Mouse (Mus musculus) v-Abl transformed pro-B cells (cell line): ENCODE results near the gene Gzme.
"Not testable (repeated sequence)": the region's sequence is repeated elsewhere in the genome, so short reads cannot be mapped to it uniquely, and the experiment has no call there.

Source experiments
- in situ Hi-C, 2 experiments: fragments of 400-800 bp; cut with MboI; formaldehyde crosslinking; loops; one replicate each; pipeline ENCODE4 v1.15.1; 2025; ENCODE audit not compliant: unreplicated experiment in 2 of 2

The Gzme gene

DNA sequence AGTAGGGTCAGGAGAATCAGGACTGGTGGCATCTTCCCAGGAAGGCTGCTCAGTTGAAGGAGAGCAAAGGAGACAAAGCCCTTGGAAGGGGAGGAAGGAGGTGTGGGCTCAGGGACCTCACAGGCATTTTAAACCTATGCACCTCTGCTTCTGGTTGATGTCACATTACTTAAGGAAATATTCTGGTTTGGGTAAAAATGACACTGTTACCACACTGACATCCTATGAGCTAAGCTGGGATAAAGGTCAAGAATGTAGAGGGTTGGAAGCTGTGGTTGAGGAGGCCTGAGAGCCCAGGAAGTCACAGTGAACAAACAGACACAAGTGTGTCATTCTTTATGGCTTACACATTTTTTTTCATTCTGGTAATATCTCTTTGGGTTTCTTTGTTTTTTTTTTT lies at the start of gene Gzme:
Gene Gzme (minus strand): TSS at position 101 of the 400 bp plus-strand sequence.
- in situ Hi-C loops: no loop called here

DNA sequence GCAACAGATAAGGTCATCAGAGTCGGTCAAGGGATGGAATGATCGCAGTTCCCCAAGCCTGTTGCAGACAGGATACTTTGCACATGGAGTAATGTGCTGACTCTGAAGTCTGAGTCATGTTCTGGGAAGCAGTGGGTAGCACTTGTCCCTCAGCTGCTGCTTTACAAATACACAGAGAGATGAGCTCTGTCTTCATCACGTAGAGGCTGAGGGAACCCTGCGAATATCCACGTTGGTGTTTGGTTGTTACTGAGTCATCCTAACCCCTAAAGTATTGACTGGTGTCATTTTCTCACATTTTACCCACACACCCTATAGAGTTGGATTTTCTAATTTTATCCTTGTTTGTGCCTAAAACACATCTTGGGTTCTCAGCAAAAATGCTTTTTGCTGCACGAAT lies 47.6 kb upstream of the Gzme start:
- in situ Hi-C loops: no loop called here

DNA sequence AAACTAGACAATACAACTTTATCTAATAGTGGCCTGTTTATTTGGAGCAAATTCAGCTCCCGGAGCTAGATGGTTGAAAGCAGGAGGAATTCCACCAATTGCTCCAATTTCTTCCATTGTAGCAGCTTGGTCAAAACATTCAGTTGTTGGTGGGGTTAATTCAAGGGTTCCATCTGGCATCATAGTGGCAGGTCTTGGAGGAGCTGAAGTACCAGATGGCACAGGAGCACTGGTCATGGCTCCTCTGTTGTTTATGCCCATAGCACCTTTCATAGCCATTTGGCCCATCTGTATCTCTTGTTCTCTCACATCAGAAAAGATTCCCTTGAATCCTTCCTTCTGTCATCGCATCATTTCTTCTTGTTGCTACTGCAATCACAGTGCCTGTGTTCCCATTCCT lies 41.7 kb upstream of the Gzme start:
- in situ Hi-C loops: no loop called here

DNA sequence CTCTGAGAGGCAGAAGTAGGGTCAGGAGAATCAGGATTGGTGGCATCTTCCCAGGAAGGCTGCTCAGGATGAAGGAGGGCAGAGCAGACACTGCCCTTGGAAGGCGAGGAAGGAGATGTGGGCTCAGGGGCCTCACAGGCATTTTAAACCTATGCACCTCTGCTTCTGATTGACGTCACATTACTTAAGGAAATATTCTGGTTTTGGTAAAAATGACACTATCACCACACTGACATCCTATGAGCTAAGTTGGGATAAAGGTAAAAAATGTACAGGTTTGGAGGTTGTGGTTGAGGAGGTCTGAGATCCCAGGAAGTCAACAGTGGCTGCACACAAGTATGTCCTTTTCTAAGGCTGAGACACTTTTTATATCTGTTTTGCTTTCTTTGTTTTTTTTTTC lies 39.1 kb upstream of the Gzme start, which contains the start of gene Gzmg:
Gene Gzmg (minus strand): TSS at position 101 of the 400 bp plus-strand sequence.
- in situ Hi-C loops: not testable (repeated sequence)

DNA sequence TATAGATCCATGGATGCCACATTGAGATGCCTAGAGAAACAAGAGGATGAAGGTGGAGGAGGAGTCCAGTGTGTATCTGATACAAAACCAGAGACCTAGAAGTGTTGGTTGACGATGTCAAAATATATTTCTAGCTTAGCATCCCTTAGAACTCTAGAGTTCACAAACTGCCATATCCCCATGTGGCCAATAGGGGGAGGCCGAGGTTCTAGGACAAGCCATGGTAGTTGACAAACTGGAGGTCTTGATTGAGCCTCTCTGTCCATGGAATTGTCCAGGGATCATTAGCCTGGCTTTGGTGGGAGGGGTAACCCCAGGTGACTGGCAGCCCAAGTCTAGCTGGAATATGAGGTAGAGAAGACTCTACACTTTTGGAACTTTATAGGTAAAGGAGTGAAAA lies 34.9 kb upstream of the Gzme start:
- in situ Hi-C loops: no loop called here

DNA sequence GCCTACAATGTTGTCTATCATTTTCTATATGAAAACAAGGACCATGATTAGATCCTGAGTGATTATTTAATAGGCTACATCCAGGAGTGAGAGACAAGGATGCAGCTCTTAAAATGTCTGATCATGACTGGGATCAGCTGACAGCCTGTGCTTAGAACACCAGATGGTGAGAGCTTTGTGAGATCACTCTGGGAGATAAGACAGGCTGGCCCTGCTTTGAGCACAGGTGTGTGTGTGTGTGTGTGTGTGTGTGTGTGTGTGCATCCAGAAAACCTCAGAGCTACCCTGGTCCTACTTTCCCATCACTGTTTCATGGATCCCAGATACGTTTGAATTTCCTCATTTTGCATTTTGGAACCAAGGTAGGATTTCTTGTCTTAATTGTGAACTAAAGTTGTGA lies 13.2 kb upstream of the Gzme start:
- in situ Hi-C loops: not testable (repeated sequence)

DNA sequence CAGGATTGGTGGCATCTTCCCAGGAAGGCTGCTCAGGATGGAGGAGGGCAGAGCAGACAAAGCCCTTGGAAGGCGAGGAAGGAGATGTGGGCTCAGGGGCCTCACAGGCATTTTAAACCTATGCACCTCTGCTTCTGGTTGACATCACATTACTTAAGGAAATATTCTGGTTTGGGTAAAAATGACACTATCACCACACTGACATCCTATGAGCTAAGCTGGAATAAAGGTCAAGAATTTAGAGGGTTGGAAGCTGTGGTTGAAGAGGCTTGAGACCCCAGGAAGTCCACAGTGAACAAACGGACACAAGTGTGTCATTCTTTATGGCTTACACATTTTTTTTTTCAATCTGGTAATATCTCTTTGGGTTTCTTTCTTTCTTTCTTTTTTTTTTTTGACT lies 12.1 kb upstream of the Gzme start, which contains the start of gene Gzmd:
Gene Gzmd (minus strand): TSS at position 101 of the 400 bp plus-strand sequence.
- in situ Hi-C loops: not testable (repeated sequence)

DNA sequence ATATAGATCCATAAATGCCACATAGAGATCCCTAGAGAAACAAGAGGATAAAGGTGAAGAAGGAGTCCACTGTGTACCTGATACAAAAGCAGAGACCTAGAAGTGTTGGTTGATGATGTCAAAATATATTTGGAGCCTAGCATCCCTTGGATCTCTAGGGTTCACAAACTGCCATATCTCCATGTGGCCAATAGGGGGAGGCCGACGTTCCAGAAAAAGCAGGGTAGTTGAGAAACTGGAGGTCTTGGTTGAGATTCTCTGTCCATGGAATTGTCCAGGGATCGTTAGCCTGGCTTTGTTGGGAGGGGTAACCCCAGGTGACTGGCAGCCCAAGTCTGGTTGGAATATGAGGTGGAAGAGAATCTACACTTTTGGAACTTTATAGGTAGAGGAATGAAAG lies 7.9 kb upstream of the Gzme start:
- in situ Hi-C loops: no loop called here

DNA sequence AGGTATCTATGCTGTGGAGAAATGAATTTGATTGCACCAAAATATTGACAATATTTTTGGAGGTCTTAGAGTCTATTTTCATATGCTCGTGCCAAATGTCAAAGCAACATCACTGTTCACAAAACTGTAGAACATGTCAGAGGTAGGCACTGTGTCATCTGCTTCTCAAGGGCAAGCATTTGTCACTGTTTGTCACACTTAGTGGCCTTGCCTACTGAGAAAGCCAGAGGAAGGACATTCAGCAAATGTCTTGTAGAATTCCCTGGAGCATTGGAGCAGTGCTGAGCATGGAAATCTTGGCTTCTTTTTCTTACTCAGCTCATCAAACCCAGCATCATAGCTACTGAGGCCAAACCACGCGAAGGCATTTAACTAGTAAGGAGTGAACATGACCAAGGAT lies 3.1 kb upstream of the Gzme start:
- in situ Hi-C loops: no loop called here

DNA sequence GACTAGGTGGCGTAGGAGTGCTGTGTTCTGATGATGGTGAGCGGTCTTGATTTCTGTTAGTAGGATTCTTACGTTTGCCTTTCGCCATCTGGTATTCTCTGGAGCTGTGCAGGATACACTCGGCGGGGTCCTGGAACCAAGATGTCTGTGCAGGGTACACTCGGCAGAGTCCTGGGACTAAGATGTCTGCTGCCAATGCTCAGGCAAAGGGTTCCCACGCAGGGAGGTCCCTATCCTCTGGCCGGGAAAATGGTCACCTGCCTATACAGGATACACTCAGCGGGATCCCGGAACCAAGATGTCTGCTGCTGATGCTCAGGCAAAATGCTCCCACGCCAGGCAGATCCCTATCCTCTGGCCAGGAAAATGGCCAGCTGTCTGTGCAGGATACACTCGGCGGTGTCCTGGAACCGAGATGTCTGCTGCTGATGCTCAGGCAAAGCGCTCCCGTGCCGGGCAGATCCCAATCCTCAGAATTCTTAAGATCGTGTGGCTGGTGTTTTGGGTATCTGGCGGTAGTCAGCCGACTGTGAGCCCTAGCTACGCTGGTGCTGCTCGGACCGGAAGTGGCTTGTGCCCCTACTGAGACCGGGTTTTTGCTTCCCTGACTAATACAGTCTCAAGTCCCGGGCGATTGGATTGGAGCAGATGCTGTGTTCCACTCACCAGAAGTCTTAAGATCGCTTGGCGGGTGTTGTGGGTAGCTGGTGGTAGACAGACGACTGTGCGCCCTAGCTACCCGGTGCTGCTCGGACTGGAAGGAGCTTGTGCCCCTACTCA lies 4.7 kb downstream of the Gzme start:
- in situ Hi-C loops: not testable (repeated sequence)

DNA sequence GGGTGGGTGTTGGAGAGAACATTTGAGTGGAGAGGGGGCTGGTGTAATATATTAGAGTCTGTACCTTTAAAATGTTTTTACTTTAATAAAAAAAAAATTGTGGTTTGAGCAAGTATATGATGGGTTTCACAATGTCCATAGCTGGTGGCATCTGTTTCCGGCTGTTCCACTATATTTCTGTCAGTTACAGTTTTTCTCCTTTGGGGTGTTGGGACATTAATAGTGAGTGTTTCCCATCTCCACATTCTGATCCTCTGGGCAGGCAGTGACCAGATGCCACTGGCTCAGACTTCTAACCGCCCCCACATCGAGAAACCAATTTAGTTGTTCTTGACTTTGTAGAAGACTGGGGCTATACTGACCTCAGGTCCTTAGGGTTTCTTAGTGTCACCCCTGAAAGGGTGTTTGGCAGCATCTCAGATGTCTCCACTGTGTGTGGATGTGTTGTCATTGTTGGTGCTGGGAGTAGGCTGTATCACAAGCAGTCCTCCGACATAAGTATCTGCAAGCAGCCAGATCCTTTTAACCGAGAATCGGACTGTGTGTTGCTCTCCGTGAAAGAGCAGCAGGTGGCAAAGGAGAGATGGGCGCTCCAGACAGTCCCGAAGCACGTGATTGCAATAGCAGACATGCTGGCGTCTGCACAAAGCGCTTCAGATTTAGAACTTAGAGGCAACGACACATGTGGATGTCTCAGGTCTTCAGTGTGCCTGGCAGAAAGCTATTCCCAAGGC lies 14.8 kb downstream of the Gzme start:
- in situ Hi-C loops: no loop called here

DNA sequence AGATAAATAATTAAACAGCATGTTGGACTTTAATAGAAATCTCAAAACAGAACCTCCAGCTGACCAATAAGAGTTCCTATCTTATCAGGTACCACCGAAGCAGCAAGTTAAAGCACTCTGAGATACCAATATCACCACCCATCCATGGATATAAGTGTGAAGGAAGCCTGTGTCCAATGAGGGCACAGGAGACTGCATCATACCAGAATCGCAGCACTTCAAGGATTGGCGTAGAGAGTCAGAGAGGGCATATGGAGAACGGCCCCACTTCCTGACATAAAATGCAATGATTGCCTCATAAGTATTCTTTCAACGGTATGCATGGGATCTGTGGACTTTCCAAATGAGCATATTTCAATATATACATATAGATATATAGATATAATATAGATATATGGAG lies 15.4 kb downstream of the Gzme start:
- in situ Hi-C loops: no loop called here

DNA sequence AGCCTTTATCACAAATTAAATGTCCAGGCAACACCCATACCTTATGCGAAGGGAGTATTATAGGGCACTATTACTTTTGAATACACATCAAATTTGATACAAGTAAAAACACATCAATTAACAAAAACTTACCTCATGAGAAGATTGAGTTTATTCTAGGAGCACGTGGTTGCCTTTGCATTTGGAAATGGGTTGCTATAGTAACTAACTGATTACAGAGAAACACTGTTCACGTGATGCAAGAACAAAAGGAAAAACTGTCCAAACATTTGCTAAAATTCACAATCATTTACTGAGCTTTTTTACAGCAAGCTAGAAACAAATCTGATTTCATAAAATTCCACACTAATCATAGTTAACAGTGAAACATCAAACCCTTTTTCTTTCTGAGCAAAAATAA lies 17.0 kb downstream of the Gzme start:
- in situ Hi-C loops: no loop called here

DNA sequence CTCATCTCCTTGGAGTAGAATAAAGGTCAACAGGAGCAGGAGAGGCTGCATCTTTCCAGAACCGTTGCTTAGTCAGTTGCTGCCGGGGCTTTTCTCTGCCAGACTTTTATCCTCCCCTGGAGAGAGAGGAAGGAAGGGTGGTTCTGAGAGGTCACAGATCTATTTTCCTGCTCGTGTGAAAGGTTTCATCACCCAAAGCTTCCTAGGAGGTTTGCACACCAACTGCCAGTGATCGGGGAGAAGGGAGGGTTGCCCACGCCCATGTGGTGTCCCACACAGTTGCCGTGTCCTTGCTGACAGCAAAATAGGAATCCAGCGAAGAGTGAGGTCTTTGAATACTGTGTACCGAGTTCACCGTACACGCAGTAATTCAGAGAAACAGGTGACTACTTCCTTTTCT lies 18.0 kb downstream of the Gzme start, which contains the start of gene Ctsg:
Gene Ctsg (minus strand): TSS at position 189 of the 400 bp plus-strand sequence.
- in situ Hi-C loops: no loop called here

DNA sequence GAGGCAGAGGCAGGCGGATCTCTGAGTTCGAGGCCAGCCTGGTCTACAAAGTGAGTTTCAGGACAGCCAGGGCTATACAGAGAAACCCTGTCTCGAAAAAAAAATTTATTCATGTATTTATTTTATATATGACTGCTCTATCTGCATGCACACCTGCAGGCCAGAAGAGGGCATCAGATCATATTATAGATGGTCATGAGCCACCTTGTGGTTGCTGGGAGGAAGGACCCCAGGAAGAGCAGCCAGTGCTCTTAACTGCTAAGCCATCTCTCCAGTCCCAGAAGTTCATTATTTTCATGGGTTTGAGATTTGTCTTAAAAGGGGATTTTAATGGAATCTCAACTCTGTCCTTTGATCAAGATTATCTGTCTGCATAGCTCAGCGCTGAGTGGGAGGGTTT lies 21.5 kb downstream of the Gzme start:
- in situ Hi-C loops: no loop called here

DNA sequence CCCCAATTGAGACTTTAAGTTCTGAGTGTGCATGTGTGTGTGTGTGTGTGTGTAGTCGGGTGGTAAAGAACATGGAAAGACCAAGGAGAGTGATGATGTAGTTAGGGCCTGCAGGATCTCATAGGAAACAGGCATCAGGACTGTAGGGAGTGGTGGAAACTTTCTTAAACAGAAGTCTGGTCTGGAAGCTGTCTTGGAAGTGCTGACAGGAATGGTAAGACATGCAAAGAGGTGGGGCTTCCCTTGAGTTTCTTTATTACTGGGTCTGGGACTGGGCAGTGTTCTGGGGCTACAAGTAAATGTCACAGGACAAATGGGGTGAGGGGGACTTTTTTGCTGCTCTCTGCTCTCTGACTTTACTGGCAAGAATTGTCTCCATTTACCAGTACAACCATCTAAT lies 22.8 kb downstream of the Gzme start:
- in situ Hi-C loops: no loop called here

DNA sequence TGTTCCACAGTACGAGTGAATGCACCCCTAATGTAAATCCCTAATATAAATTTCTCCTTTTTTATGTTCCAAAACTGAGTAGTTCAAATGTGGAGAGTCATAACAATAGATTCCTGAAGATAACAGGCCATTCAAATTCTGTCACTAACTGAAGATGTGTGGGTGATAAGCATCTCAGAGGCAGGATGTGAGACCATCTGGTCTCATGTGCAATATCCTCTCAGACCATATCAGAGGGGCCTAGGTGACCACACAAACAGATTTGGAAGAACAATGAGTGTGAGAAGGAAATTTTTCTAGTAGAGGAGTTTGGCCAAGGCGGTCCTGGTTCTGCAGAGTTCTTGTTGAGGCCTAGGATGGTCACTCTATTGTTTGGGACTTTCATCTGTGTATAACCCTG lies 27.1 kb downstream of the Gzme start:
- in situ Hi-C loops: no loop called here

DNA sequence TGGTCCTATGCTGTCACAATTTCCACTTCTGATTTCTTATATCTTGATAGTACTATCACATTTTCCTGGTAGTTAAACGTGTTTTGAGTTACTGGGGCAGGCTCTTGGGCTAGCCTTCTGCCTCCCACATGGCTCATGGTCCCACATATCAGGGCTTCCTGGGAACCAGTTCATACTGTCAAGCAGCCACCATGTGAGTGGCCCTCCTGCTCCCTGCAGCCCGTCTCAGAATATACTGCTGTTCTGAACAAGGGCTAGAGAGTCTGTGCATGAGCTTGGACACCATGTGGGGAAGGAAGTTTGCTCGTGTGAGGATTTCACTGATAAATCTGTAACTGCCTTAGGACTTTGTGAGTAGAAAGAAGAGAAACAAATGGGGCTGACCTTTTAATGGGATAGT lies 33.7 kb downstream of the Gzme start:
- in situ Hi-C loops: no loop called here

DNA sequence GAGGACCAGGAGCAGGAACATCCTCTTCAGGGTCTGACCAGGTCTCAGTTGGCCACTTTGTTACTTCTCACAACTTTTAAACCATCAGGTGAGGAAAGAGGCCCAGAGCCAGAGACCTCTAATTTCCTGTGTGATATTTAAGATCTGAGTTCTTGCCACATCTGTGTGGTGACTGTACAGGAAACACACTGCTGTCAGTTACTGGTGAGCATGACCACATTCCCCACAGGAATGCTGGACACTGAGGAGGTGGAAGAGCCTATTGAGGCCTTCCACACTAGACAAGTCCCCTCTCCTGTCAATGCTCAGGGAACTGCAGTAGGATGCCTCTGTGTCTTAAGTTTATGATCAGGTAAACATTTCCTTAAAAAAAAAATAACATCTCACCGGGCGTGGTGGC lies 35.3 kb downstream of the Gzme start, which contains the start of gene Mcpt8:
Gene Mcpt8 (minus strand): TSS at position 107 of the 400 bp plus-strand sequence.
- in situ Hi-C loops: no loop called here

DNA sequence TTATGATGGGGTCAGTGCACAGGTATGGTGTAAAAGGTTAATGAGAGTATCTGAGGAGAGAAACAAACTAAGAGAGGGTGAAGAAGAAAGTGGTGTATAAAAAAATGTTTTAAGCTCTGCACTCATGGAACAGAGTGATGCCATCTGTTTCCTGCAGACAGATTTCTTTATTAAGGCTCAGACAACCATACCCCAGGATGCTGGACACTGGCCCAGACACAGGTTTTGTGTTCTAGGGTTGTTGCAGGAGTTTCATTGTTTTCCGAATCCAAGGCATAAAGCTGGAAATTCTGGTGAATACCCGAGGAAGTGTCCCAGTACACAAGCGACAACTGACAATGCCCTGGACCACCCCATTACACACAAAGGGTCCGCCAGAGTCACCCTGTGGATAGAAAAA lies 38.4 kb downstream of the Gzme start:
- in situ Hi-C loops: no loop called here
